Mouse (Mus musculus): ENCODE measurements at regions not wholly inside any gene's neighbourhood (a gene's known extent, or its start where the extent isn't known, plus 50 kb on each side); places are given as distances from the start of the nearest gene placed in this dataset.

- Histone ChIP-seq H3K4me1 (replicated peaks; ENCODE audit: control insufficient read depth, insufficient read depth) (no peaks in the 10 kb centered on the region), H3K36me3 (ENCODE audit: control insufficient read depth, insufficient read depth, low read length) (no peaks in the 10 kb centered on the region), H3K27ac (replicated peaks) (no peak overlapping the region), H3K9me3 (ENCODE audit: control insufficient read depth, low read length) (no peaks in the 10 kb centered on the region), H3K27me3 (ENCODE audit: control insufficient read depth, insufficient read depth, low read length) (no peaks in the 10 kb centered on the region), H3K4me2 (replicated peaks; ENCODE audit: low read depth) (no peak overlapping the region), H3K4me3 (ENCODE audit: low read depth, low read length) (no peak overlapping the region), H3K9ac (ENCODE audit: low read length) (no peak overlapping the region)
- ATAC-seq (ENCODE audit: low FRiP score, low TSS enrichment), result no peak
- DNase-seq (ENCODE audit: low spot score), result no peak
- TF ChIP-seq EP300 (optimal IDR thresholded peaks at IDR 0.05), result no peak
- TF ChIP-seq CTCF (IDR thresholded peaks at IDR 0.05; ENCODE audit: low read depth), result no peak
- 28% methylated on average over 3 of the region's 3 CpGs for WGBS
These were observed 87.5 kb upstream of the Ankrd50 start for GRCm38 (mm10) chr3:38572159-38572558.

GRCm38 (mm10) chr3:38571224-38571623 lies 86.6 kb upstream of the Ankrd50 start:
- WGBS, result 79% methylated on average over 4 of the region's 4 CpGs
- no peak for ATAC-seq (ENCODE audit: low FRiP score, low TSS enrichment)
- no peak for TF ChIP-seq CTCF (IDR thresholded peaks at IDR 0.05; ENCODE audit: low read depth)
- TF ChIP-seq EP300 (optimal IDR thresholded peaks at IDR 0.05), result no peak

GRCm38 (mm10) chr3:38569001-38569400 lies 84.4 kb upstream of the Ankrd50 start:
- H3K27me3 ChIP-seq (ENCODE audit: control insufficient read depth, insufficient read depth, low read length), result no peaks in the 10 kb centered on the region
- DNase-seq (ENCODE audit: low spot score) (no peak), ATAC-seq (ENCODE audit: low FRiP score, low TSS enrichment) (no peak)
- TF ChIP-seq EP300 (optimal IDR thresholded peaks at IDR 0.05) (no peak), CTCF (IDR thresholded peaks at IDR 0.05; ENCODE audit: low read depth) (no peak)
- H3K36me3 ChIP-seq (ENCODE audit: control insufficient read depth, insufficient read depth, low read length), result no peaks in the 10 kb centered on the region
- H3K4me3 ChIP-seq (ENCODE audit: low read depth, low read length), result no peak overlapping the region
- H3K9ac ChIP-seq (ENCODE audit: low read length), result no peak overlapping the region
- 57% methylated on average over 6 of the region's 6 CpGs for WGBS
- no peak overlapping the region for H3K4me2 ChIP-seq (replicated peaks; ENCODE audit: low read depth)
- H3K27ac ChIP-seq (replicated peaks), result no peak overlapping the region
- no peaks in the 10 kb centered on the region for H3K4me1 ChIP-seq (replicated peaks; ENCODE audit: control insufficient read depth, insufficient read depth)
- H3K9me3 ChIP-seq (ENCODE audit: control insufficient read depth, low read length), result no peaks in the 10 kb centered on the region

More at GRCm38 (mm10) chr3:38571224-38571623, 86.6 kb upstream of the Ankrd50 start:
- H3K4me1 ChIP-seq (replicated peaks; ENCODE audit: control insufficient read depth, insufficient read depth), result no peaks in the 10 kb centered on the region
- H3K9me3 ChIP-seq (ENCODE audit: control insufficient read depth, low read length), result no peaks in the 10 kb centered on the region
- H3K27ac ChIP-seq (replicated peaks), result no peak overlapping the region
- no peaks in the 10 kb centered on the region for H3K27me3 ChIP-seq (ENCODE audit: control insufficient read depth, insufficient read depth, low read length)
- no peak overlapping the region for H3K9ac ChIP-seq (ENCODE audit: low read length)
- no peak for DNase-seq (ENCODE audit: low spot score)
- H3K4me3 ChIP-seq (ENCODE audit: low read depth, low read length), result no peak overlapping the region
- H3K36me3 ChIP-seq (ENCODE audit: control insufficient read depth, insufficient read depth, low read length), result no peaks in the 10 kb centered on the region
- H3K4me2 ChIP-seq (replicated peaks; ENCODE audit: low read depth), result no peak overlapping the region

GRCm38 (mm10) chr3:38568596-38568975 lies 83.9 kb upstream of the Ankrd50 start:
- H3K4me1 ChIP-seq (replicated peaks; ENCODE audit: control insufficient read depth, insufficient read depth), result no peaks in the 10 kb centered on the region
- no peak overlapping the region for H3K4me3 ChIP-seq (ENCODE audit: low read depth, low read length)
- no peak overlapping the region for H3K27ac ChIP-seq (replicated peaks)
- no peaks in the 10 kb centered on the region for H3K27me3 ChIP-seq (ENCODE audit: control insufficient read depth, insufficient read depth, low read length)
- no peaks in the 10 kb centered on the region for H3K36me3 ChIP-seq (ENCODE audit: control insufficient read depth, insufficient read depth, low read length)
- H3K9me3 ChIP-seq (ENCODE audit: control insufficient read depth, low read length), result no peaks in the 10 kb centered on the region
- TF ChIP-seq EP300 (optimal IDR thresholded peaks at IDR 0.05), result no peak
- no peak for TF ChIP-seq CTCF (IDR thresholded peaks at IDR 0.05; ENCODE audit: low read depth)
- no peak overlapping the region for H3K9ac ChIP-seq (ENCODE audit: low read length)
- DNase-seq (ENCODE audit: low spot score), result no peak
- no peak for ATAC-seq (ENCODE audit: low FRiP score, low TSS enrichment)
- no peak overlapping the region for H3K4me2 ChIP-seq (replicated peaks; ENCODE audit: low read depth)
- 51% methylated on average over 2 of the region's 2 CpGs for WGBS

GRCm38 (mm10) chr3:38567946-38568595 lies 83.4 kb upstream of the Ankrd50 start:
- Histone ChIP-seq H3K9me3 (ENCODE audit: control insufficient read depth, low read length) (no peaks in the 10 kb centered on the region), H3K9ac (ENCODE audit: low read length) (no peak overlapping the region), H3K4me3 (ENCODE audit: low read depth, low read length) (no peak overlapping the region), H3K4me2 (replicated peaks; ENCODE audit: low read depth) (no peak overlapping the region), H3K27ac (replicated peaks) (no peak overlapping the region), H3K36me3 (ENCODE audit: control insufficient read depth, insufficient read depth, low read length) (no peaks in the 10 kb centered on the region), H3K4me1 (replicated peaks; ENCODE audit: control insufficient read depth, insufficient read depth) (no peaks in the 10 kb centered on the region), H3K27me3 (ENCODE audit: control insufficient read depth, insufficient read depth, low read length) (no peaks in the 10 kb centered on the region)
- no peak for ATAC-seq (ENCODE audit: low FRiP score, low TSS enrichment)
- 78% methylated on average over 8 of the region's 8 CpGs for WGBS
- DNase-seq (ENCODE audit: low spot score), result no peak
- TF ChIP-seq CTCF (IDR thresholded peaks at IDR 0.05; ENCODE audit: low read depth) (no peak), EP300 (optimal IDR thresholded peaks at IDR 0.05) (no peak)

- Histone ChIP-seq H3K4me1 (replicated peaks; ENCODE audit: control insufficient read depth, insufficient read depth) (no peaks in the 10 kb centered on the region), H3K4me2 (replicated peaks; ENCODE audit: low read depth) (no peak overlapping the region), H3K27me3 (ENCODE audit: control insufficient read depth, insufficient read depth, low read length) (no peaks in the 10 kb centered on the region), H3K9me3 (ENCODE audit: control insufficient read depth, low read length) (no peaks in the 10 kb centered on the region), H3K36me3 (ENCODE audit: control insufficient read depth, insufficient read depth, low read length) (no peaks in the 10 kb centered on the region), H3K4me3 (ENCODE audit: low read depth, low read length) (no peak overlapping the region), H3K27ac (replicated peaks) (no peak overlapping the region), H3K9ac (ENCODE audit: low read length) (no peak overlapping the region)
- no peak for TF ChIP-seq EP300 (optimal IDR thresholded peaks at IDR 0.05)
- ATAC-seq (ENCODE audit: low FRiP score, low TSS enrichment) (no peak), DNase-seq (ENCODE audit: low spot score) (no peak)
- 83% methylated on average over 2 of the region's 2 CpGs for WGBS
These were observed 81.9 kb upstream of the Ankrd50 start for GRCm38 (mm10) chr3:38566576-38566975.
